Mouse (Mus musculus): ENCODE measurements at regions not wholly inside any gene's neighbourhood (a gene's known extent, or its start where the extent isn't known, plus 50 kb on each side); places are given as distances from the start of the nearest gene placed in this dataset.
A peak's percentile ranks its signal among the peaks of the same experiment; 100 is the strongest.

GRCm38 (mm10) chr6:117427351-117428142 lies 259.2 kb downstream of the Cxcl12 start:
- peak; percentile 18 for DNase-seq

- no peak for DNase-seq
Measured at GRCm38 (mm10) chr6:117428441-117428840, 260.1 kb downstream of the Cxcl12 start.

- peak; percentile 28 for DNase-seq
Measured at GRCm38 (mm10) chr6:117430876-117431781, 262.8 kb downstream of the Cxcl12 start.

GRCm38 (mm10) chr6:117436851-117437250 lies 268.5 kb downstream of the Cxcl12 start:
- DNase-seq, result no peak

- DNase-seq, result peak; percentile 73
Measured at GRCm38 (mm10) chr6:117437411-117438101, 269.2 kb downstream of the Cxcl12 start.

- DNase-seq, result no peak
Measured at GRCm38 (mm10) chr6:117448652-117449051, 280.3 kb downstream of the Cxcl12 start.

GRCm38 (mm10) chr6:117451001-117451400 lies 282.7 kb downstream of the Cxcl12 start:
- DNase-seq, result no peak

- DNase-seq, result peak; percentile 18
Measured at GRCm38 (mm10) chr6:117460193-117460592, 291.9 kb downstream of the Cxcl12 start.

GRCm38 (mm10) chr6:117465165-117465564 lies 296.8 kb downstream of the Cxcl12 start:
- DNase-seq, result no peak

GRCm38 (mm10) chr6:117465606-117466174 lies 297.4 kb downstream of the Cxcl12 start:
- no peak for DNase-seq

GRCm38 (mm10) chr6:117479376-117479775 lies 311.0 kb downstream of the Cxcl12 start:
- no peak for DNase-seq

GRCm38 (mm10) chr6:117480396-117480795 lies 312.1 kb downstream of the Cxcl12 start:
- DNase-seq, result no peak

- no peak for DNase-seq
Measured at GRCm38 (mm10) chr6:117489161-117489560, 320.8 kb downstream of the Cxcl12 start.

GRCm38 (mm10) chr6:117489761-117490396 lies 321.5 kb downstream of the Cxcl12 start:
- DNase-seq, result no peak

GRCm38 (mm10) chr6:117494971-117495370 lies 326.6 kb downstream of the Cxcl12 start:
- DNase-seq, result no peak

- DNase-seq, result no peak
Measured at GRCm38 (mm10) chr6:117497337-117497736, 329.0 kb downstream of the Cxcl12 start.

GRCm38 (mm10) chr6:117497904-117498303 lies 329.6 kb downstream of the Cxcl12 start:
- DNase-seq, result no peak

GRCm38 (mm10) chr6:117502346-117502745 lies 334.0 kb downstream of the Cxcl12 start:
- no peak for DNase-seq

- no peak for DNase-seq
Measured at GRCm38 (mm10) chr6:117504771-117505170, 336.2 kb upstream of the Zfp637 start.

GRCm38 (mm10) chr6:117505431-117505830 lies 335.5 kb upstream of the Zfp637 start:
- DNase-seq, result no peak

- DNase-seq, result no peak
Measured at GRCm38 (mm10) chr6:117506619-117507018, 334.4 kb upstream of the Zfp637 start.

GRCm38 (mm10) chr6:117508860-117509259 lies 332.1 kb upstream of the Zfp637 start:
- DNase-seq, result no peak
